Mouse (Mus musculus) hindbrain, postnatal 0 days (tissue): ENCODE data around the gene Abcb9. TPM values are rescaled to one million over a fixed set of nuclear protein-coding genes. Genes with fewer than 3 reads are reported as not detected.

Experiments
- ATAC-seq: fragments of 200-750 bp; cut with Nextera tagmentation; 2 replicates; pipeline ENCODE4 v1.8.0; 2017; ENCODE audit warnings: mild to moderate bottlenecking, moderate TSS enrichment, moderate library complexity
- DNase-seq: peaks from one replicate; pipeline ENCODE4 v3.0.0-alpha.2; 2015; ENCODE audit warnings: low spot score
- H3K27ac ChIP-seq: fragments of 300-500 bp; sonication (generic); 2 replicates; pipeline ENCODE4 v1.5.1; 2014; ENCODE audit warnings: mild to moderate bottlenecking
- H3K27me3 ChIP-seq: fragments of 300-500 bp; sonication (generic); 2 replicates; pipeline ENCODE4 v1.6.1; 2014; ENCODE audit warnings: low read length, mixed read lengths; ENCODE audit not compliant: insufficient read depth
- H3K36me3 ChIP-seq: fragments of 300-500 bp; sonication (generic); 2 replicates; pipeline ENCODE4 v1.6.1; 2014; ENCODE audit warnings: low read length, mixed read lengths; ENCODE audit not compliant: insufficient read depth
- H3K4me1 ChIP-seq: fragments of 300-500 bp; sonication (generic); 2 replicates; pipeline ENCODE4 v1.6.1; 2014; ENCODE audit warnings: antibody characterized with exemption, low read length, mixed read lengths; ENCODE audit not compliant: insufficient read depth
- H3K4me2 ChIP-seq: fragments of 300-500 bp; sonication (generic); 2 replicates; pipeline ENCODE4 v1.6.1; 2014; ENCODE audit warnings: low read depth, mild to moderate bottlenecking, low read length, moderate library complexity, mixed read lengths
- H3K4me3 ChIP-seq: fragments of 300-500 bp; sonication (generic); 2 replicates; pipeline ENCODE4 v1.5.1; 2014; ENCODE audit warnings: low read length
- H3K9ac ChIP-seq: fragments of 300-500 bp; sonication (generic); replicated peaks from 2 replicates; pipeline ENCODE4 v1.6.1; 2014; ENCODE audit warnings: mild to moderate bottlenecking, low read length, moderate library complexity, mixed read lengths
- H3K9me3 ChIP-seq: fragments of 300-500 bp; sonication (generic); 2 replicates; pipeline ENCODE4 v1.6.1; 2016; ENCODE audit warnings: low read length, mixed read lengths
- CTCF ChIP-seq: IDR thresholded peaks from 2 replicates; pipeline ENCODE4 v1.5.1; 2016; ENCODE audit warnings: antibody characterized with exemption, control low read depth, low read depth
- WGBS: fragments of 180-500 bp; shearing (Covaris S2); extraction: QIAGEN DNeasy Blood & Tissue Kit; methylation state at CpG from one replicate; pipeline ENCODE4 v1.1.7; 2014; 5-methylcytosine and 5-hydroxymethylcytosine counted together
- polyA plus RNA-seq: library from polyadenylated mRNA; unstranded; fragments of >200 nt; fragmentation: Nextera tagmentation; extraction: Ambion mirVana; gene quantifications from 2 replicates; pipeline ENCODE4 v1.2.1, GENCODE M21; 2015
- total RNA-seq: library from RNA; depleted of rRNA; stranded (reverse); fragments of >200 nt; gene quantifications from 2 replicates; pipeline ENCODE4 v1.2.3, GENCODE M21; 2014

Abcb9 gene
- total and polyA plus RNA-seq, 2 experiments from 2014 or later, result 30.8 to 69.3 TPM

- Histone ChIP-seq H3K27ac (peak overlapping the region; percentile 95; the same call in 1 of the 2 replicates), H3K27me3 (no peaks in the 10 kb centered on the region), H3K4me1 (peaks cover 43% of the 10 kb centered on the region), H3K9ac (peak overlapping the region; percentile 19; the same call in 1 of the 2 replicates), H3K36me3 (no peaks in the 10 kb centered on the region), H3K4me3 (peak overlapping the region; percentile 93), H3K9me3 (no peaks in the 10 kb centered on the region), H3K4me2 (peak overlapping the region; percentile 84)
- DNase-seq (no peak), ATAC-seq (no peak)
- no peak for TF ChIP-seq CTCF
- WGBS, result 29% methylated on average over 7 of the region's 7 CpGs
Measured at GRCm38 (mm10) chr5:124028680-124029079, 66.9 kb downstream of the Abcb9 start.

DNA sequence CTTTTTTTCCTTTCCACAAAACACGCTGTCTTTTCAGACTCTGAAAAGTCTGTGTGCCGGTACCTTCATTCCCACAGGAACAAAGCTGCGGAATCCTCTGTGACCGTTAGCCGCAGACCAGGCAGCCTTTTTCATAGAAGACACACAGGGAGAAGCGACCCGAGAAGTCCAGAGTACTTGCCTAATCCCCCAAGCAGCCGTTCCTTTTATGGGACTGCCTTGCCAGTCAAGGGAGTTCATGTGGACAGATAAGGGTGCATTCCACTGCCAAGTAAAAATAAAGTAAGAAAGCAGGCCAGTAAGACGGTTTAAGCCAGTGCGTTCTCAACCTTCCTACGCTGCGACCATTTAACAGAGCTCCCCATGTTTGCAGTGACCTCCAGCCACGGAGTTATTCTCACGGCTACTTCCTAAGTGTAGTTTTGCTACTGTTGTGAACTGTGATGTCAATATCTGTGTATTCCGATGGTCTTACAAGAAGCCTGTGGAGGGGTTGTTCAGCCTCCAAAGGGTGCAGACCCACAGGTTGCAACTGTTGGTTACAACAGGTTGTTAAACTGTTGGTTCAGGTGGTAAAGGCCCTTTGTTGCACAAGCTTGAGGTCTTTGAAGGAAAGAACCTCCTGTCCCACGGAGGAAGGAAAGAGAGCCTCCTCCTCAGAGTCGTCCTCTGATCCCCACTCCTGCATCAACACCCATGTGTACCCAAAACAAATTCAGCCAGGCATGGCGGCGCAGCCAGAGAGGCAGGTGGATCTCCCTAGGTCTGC lies 67.7 kb downstream of the Abcb9 start:
- H3K36me3 ChIP-seq, result no peaks in the 10 kb centered on the region
- no peaks in the 10 kb centered on the region for H3K9me3 ChIP-seq
- peak overlapping the region; percentile 93 for H3K4me3 ChIP-seq
- H3K27ac ChIP-seq, result peak overlapping the region; percentile 95; the same call in 1 of the 2 replicates
- H3K4me2 ChIP-seq, result peak overlapping the region; percentile 84
- TF ChIP-seq CTCF, result no peak
- 39% methylated on average over 19 of the region's 19 CpGs for WGBS
- ATAC-seq, result no peak
- DNase-seq, result no peak
- H3K9ac ChIP-seq, result peak overlapping the region; percentile 19
- H3K4me1 ChIP-seq, result peaks cover 44% of the 10 kb centered on the region
- no peaks in the 10 kb centered on the region for H3K27me3 ChIP-seq

DNA sequence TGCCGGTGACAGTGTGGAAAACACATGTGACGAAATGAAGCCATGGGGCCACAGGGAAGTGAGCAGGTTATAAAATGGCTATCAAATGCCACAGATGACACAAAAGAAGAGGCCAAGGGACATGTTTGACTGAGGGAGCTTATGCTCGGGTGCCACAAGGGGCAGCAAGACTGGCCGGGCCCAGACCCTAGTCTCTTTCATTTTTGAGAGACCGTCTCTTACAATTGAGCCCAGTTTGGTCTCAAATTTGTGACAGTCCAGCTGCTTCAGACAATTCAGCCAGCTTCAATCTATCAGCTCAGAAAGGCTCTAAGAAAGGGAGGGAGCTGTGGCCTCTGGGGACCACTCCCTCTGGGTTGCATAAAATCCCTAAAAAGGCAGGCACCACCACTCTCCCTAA lies 69.0 kb downstream of the Abcb9 start:
- H3K4me1 ChIP-seq, result peaks cover 44% of the 10 kb centered on the region
- H3K9ac ChIP-seq, result 0 out of 2 replicates have a peak overlapping the region, but pooled peaks have one; percentile 30
- H3K36me3 ChIP-seq, result no peaks in the 10 kb centered on the region
- DNase-seq (no peak), ATAC-seq (no peak)
- peak; percentile 27; the same call in 1 of the 2 replicates for TF ChIP-seq CTCF
- H3K27me3 ChIP-seq, result no peaks in the 10 kb centered on the region
- WGBS, result 44% methylated on average over 5 of the region's 5 CpGs
- H3K4me3 ChIP-seq, result no peak overlapping the region
- H3K4me2 ChIP-seq, result peak overlapping the region; percentile 34
- no peaks in the 10 kb centered on the region for H3K9me3 ChIP-seq
- peak overlapping the region; percentile 70 for H3K27ac ChIP-seq

- Histone ChIP-seq H3K4me3 (no peak overlapping the region), H3K36me3 (no peaks in the 10 kb centered on the region), H3K4me2 (peak overlapping the region; percentile 34), H3K27ac (peak overlapping the region; percentile 70), H3K27me3 (no peaks in the 10 kb centered on the region), H3K9ac (0 out of 2 replicates have a peak overlapping the region, but pooled peaks have one; percentile 30), H3K9me3 (no peaks in the 10 kb centered on the region), H3K4me1 (peaks cover 44% of the 10 kb centered on the region)
- TF ChIP-seq CTCF, result no peak
- 45% methylated on average over 15 of the region's 15 CpGs for WGBS
- ATAC-seq (no peak), DNase-seq (no peak)
Measured at GRCm38 (mm10) chr5:124025587-124026441, 69.8 kb downstream of the Abcb9 start.

DNA sequence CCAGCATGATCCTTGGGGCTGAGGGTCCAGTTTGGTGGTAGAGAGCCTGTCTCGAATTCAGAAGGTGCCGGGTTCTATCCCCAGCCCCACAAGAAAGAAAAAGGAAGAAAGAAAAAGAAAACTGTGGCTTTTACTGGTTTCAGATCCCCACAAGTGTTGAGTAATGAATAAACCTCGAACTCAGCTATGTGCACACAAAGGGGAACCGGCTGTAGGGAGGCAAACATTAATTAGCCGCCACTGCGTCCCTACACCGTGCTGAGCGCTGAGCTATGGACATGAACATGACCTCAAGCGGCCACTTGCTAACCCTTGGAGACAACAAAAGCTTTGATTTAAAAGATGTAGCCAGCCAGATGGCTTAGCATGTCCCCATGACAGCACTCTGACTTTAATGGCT lies 70.5 kb downstream of the Abcb9 start:
- no peak for DNase-seq
- Histone ChIP-seq H3K36me3 (no peaks in the 10 kb centered on the region), H3K4me3 (no peak overlapping the region), H3K27me3 (no peaks in the 10 kb centered on the region), H3K4me2 (peak overlapping the region; percentile 1; the same call in 1 of the 2 replicates), H3K27ac (peak overlapping the region; percentile 70), H3K9ac (no peak overlapping the region), H3K9me3 (no peaks in the 10 kb centered on the region), H3K4me1 (peaks cover 44% of the 10 kb centered on the region)
- WGBS, result 33% methylated on average over 9 of the region's 9 CpGs
- TF ChIP-seq CTCF, result no peak
- ATAC-seq, result no peak

DNA sequence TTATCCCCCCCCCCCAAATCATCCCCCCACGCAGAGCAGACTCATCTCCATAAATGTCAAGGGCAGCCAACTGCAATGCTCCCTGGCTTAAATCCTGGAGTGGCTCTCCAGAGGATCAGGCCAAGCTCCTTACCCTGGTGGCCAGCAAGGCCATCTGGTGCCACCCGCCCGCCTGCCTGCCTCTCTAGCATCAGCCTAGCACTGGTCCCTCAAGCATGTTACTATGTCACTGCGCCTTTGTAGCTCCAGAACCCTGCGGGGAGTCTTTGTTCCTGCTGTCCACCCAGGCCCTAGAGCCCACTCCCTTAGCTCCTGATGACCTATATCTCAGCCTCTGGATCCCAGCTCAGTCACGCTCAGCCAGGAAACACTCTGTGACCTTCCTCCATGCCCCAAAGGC lies 70.9 kb downstream of the Abcb9 start:
- 37% methylated on average over 6 of the region's 6 CpGs for WGBS
- Histone ChIP-seq H3K9ac (no peak overlapping the region), H3K27ac (peak overlapping the region; percentile 70), H3K4me2 (peak overlapping the region; percentile 1; the same call in 1 of the 2 replicates), H3K4me1 (peaks cover 42% of the 10 kb centered on the region), H3K4me3 (no peak overlapping the region), H3K9me3 (no peaks in the 10 kb centered on the region), H3K36me3 (no peaks in the 10 kb centered on the region), H3K27me3 (no peaks in the 10 kb centered on the region)
- DNase-seq, result peak; percentile 71
- peak; percentile 72 for ATAC-seq
- TF ChIP-seq CTCF, result no peak
